Mouse (Mus musculus) CH12.LX (cell line): ENCODE measurements around the gene Psma6. TPM values are rescaled to one million over a fixed set of nuclear protein-coding genes. Genes with fewer than 3 reads are reported as not detected.
A peak's percentile ranks its signal among the peaks of the same experiment; 100 is the strongest.

Source experiments
- DNase-seq: peaks from one replicate; pipeline ENCODE4 v3.0.0-alpha.2; 2013; ENCODE audit errors: extremely low read depth
- H3K27ac ChIP-seq: 2 replicates; pipeline ENCODE4 v1.5.1; 2012; ENCODE audit warnings: low read depth, mild to moderate bottlenecking, control low read depth, moderate library complexity; ENCODE audit not compliant: insufficient read depth
- H3K27me3 ChIP-seq: replicated peaks from 2 replicates; pipeline ENCODE3; 2012; ENCODE audit warnings: inconsistent platforms
- H3K36me3 ChIP-seq, 2 experiments: replicated peaks in 1 of 2; 2 replicates each; pipeline versions ENCODE3 to v1.6.1; 2012; ENCODE audit warnings: inconsistent platforms in 1 of 2, low read length in 1 of 2, mild to moderate bottlenecking in 1 of 2, mixed read lengths in 1 of 2, moderate library complexity in 1 of 2; ENCODE audit not compliant: control insufficient read depth in 1 of 2, insufficient read depth in 1 of 2
- H3K4me1 ChIP-seq, 2 experiments: 2 replicates each; pipeline ENCODE4 v1.6.1; 2012; ENCODE audit warnings: inconsistent platforms in 1 of 2, moderate library complexity in 1 of 2; ENCODE audit not compliant: insufficient read depth in 2 of 2, control insufficient read depth in 1 of 2
- H3K4me2 ChIP-seq: 2 replicates; pipeline ENCODE4 v1.6.1; 2012; ENCODE audit warnings: low read depth, mild to moderate bottlenecking, control low read depth; ENCODE audit not compliant: poor library complexity, insufficient read depth, severe bottlenecking
- H3K4me3 ChIP-seq, 3 experiments: fragments of 150-350 bp in 1 of 3; sonication (generic) in 1 of 3; replicated peaks in 1 of 3; 2 replicates each; pipeline versions ENCODE3 to v1.5.1; 2011 to 2012; ENCODE audit warnings: low read depth in 2 of 3, low read length in 2 of 3, mild to moderate bottlenecking in 2 of 3, moderate library complexity in 2 of 3, control low read depth in 1 of 3, improper control_type of control experiment in 1 of 3, inconsistent platforms in 1 of 3, mixed read lengths in 1 of 3; ENCODE audit not compliant: poor library complexity in 1 of 3
- H3K79me2 ChIP-seq: replicated peaks from 2 replicates; pipeline ENCODE4 v1.6.1; 2012; ENCODE audit warnings: mild to moderate bottlenecking, moderate library complexity; ENCODE audit not compliant: control insufficient read depth, poor library complexity, insufficient read depth, severe bottlenecking; ENCODE audit errors: extremely low read depth
- H3K9ac ChIP-seq: 2 replicates; pipeline ENCODE4 v1.6.1; 2012; ENCODE audit warnings: low read depth, mild to moderate bottlenecking, control low read depth, moderate library complexity; ENCODE audit not compliant: insufficient read depth
- H3K9me3 ChIP-seq: replicated peaks from 2 replicates; pipeline ENCODE3; 2012; ENCODE audit warnings: low read length, inconsistent platforms, mixed read lengths
- BHLHE40 ChIP-seq: IDR thresholded peaks from 2 replicates; pipeline ENCODE4 v1.6.1; 2011; ENCODE audit warnings: mild to moderate bottlenecking, low read depth, low read length, improper control_type of control experiment
- CHD1 ChIP-seq: IDR thresholded peaks from 2 replicates; pipeline ENCODE4 v1.6.1; 2012; ENCODE audit warnings: low read depth, low read length, improper control_type of control experiment, inconsistent platforms
- CHD2 ChIP-seq: IDR thresholded peaks from 2 replicates; pipeline ENCODE4 v1.6.1; 2011; ENCODE audit warnings: low read length, improper control_type of control experiment
- CTCF ChIP-seq, 2 experiments: IDR thresholded peaks in 1 of 2; conservative IDR thresholded peaks in 1 of 2; 2 replicates each; pipeline ENCODE4 v1.5.1; 2011 to 2012; ENCODE audit warnings: low read depth in 2 of 2, low read length in 2 of 2, improper control_type of control experiment in 1 of 2, inconsistent platforms in 1 of 2, mild to moderate bottlenecking in 1 of 2, moderate library complexity in 1 of 2
- ELF1 ChIP-seq: IDR thresholded peaks from 2 replicates; pipeline ENCODE4 v1.6.1; 2014; ENCODE audit warnings: low read depth, mild to moderate bottlenecking, inconsistent platforms, low read length, improper control_type of control experiment
- EP300 ChIP-seq: IDR thresholded peaks from 2 replicates; pipeline ENCODE4 v1.6.1; 2011; ENCODE audit warnings: low read length, improper control_type of control experiment
- ETS1 ChIP-seq: conservative IDR thresholded peaks from 2 replicates; pipeline ENCODE4 v1.6.1; 2012; ENCODE audit warnings: low read depth, mild to moderate bottlenecking, inconsistent platforms, low read length, improper control_type of control experiment, moderate library complexity
- IRF4 ChIP-seq: IDR thresholded peaks from 2 replicates; pipeline ENCODE4 v1.6.1; 2014; ENCODE audit warnings: low read depth, mild to moderate bottlenecking, inconsistent platforms, low read length, improper control_type of control experiment
- JUN ChIP-seq: IDR thresholded peaks from 2 replicates; pipeline ENCODE4 v1.6.1; 2011; ENCODE audit warnings: low read depth, mild to moderate bottlenecking, low read length, improper control_type of control experiment, moderate library complexity; ENCODE audit not compliant: insufficient read depth
- JUND ChIP-seq: conservative IDR thresholded peaks from 2 replicates; pipeline ENCODE4 v1.6.1; 2011; ENCODE audit warnings: low read depth, low read length, improper control_type of control experiment
- MAFK ChIP-seq: IDR thresholded peaks from 2 replicates; pipeline ENCODE4 v1.6.1; 2011; ENCODE audit warnings: low read length, improper control_type of control experiment; ENCODE audit not compliant: insufficient replicate concordance
- MAX ChIP-seq: IDR thresholded peaks from 2 replicates; pipeline ENCODE4 v1.6.1; 2011; ENCODE audit warnings: low read length, improper control_type of control experiment
- MAZ ChIP-seq: IDR thresholded peaks from 2 replicates; pipeline ENCODE4 v1.6.1; 2012; ENCODE audit warnings: low read depth, mild to moderate bottlenecking, inconsistent platforms, low read length, improper control_type of control experiment, moderate library complexity
- MEF2A ChIP-seq: IDR thresholded peaks from 2 replicates; pipeline ENCODE4 v1.6.1; 2014; ENCODE audit warnings: low read depth, mild to moderate bottlenecking, inconsistent platforms, low read length, improper control_type of control experiment, borderline replicate concordance
- MXI1 ChIP-seq: IDR thresholded peaks from 2 replicates; pipeline ENCODE4 v1.6.1; 2011; ENCODE audit warnings: mild to moderate bottlenecking, low read depth, low read length, improper control_type of control experiment
- MYC ChIP-seq: IDR thresholded peaks from 2 replicates; pipeline ENCODE4 v1.6.1; 2011; ENCODE audit warnings: low read depth, mild to moderate bottlenecking, improper control_type of control experiment, low read length
- PAX5 ChIP-seq: IDR thresholded peaks from 2 replicates; pipeline ENCODE4 v1.6.1; 2012; ENCODE audit warnings: low read length, inconsistent platforms, mixed read lengths
- POLR2A ChIP-seq: IDR thresholded peaks from 2 replicates; pipeline ENCODE4 v1.6.1; 2011; ENCODE audit warnings: low read depth, mild to moderate bottlenecking, improper control_type of control experiment, low read length
- RAD21 ChIP-seq: IDR thresholded peaks from 2 replicates; pipeline ENCODE4 v1.6.1; 2011; ENCODE audit warnings: low read depth, mild to moderate bottlenecking, low read length, improper control_type of control experiment, moderate library complexity
- SIN3A ChIP-seq: IDR thresholded peaks from 2 replicates; pipeline ENCODE4 v1.6.1; 2012; ENCODE audit warnings: low read length, improper control_type of control experiment, inconsistent platforms
- TBP ChIP-seq: conservative IDR thresholded peaks from 2 replicates; pipeline ENCODE4 v1.6.1; 2011; ENCODE audit warnings: low read depth, low read length, improper control_type of control experiment
- TCF12 ChIP-seq: IDR thresholded peaks from 2 replicates; pipeline ENCODE4 v1.6.1; 2014; ENCODE audit warnings: low read depth, mild to moderate bottlenecking, inconsistent platforms, low read length, improper control_type of control experiment
- USF1 ChIP-seq: IDR thresholded peaks from 2 replicates; pipeline ENCODE4 v1.6.1; 2014; ENCODE audit warnings: low read depth, mild to moderate bottlenecking, inconsistent platforms, low read length, improper control_type of control experiment
- dilution Hi-C: fragments of 300-500 bp; cut with MboI; formaldehyde crosslinking; loops from 2 replicates; pipeline ENCODE4 v1.14.3; 2020; ENCODE audit warnings: low sequenced_read_pairs; ENCODE audit not compliant: extremely low pct_unique_long_range_greater_than_20kb, extremely low pct_ligation_motif_present
- in situ Hi-C: fragments of 300-500 bp; cut with MboI; formaldehyde crosslinking; loops from 3 replicates; pipeline ENCODE4 v1.14.3; 2019; ENCODE audit warnings: low sequenced_read_pairs, low pct_ligation_motif_present, low pct_unique_long_range_greater_than_20kb, mixed read lengths
- polyA plus RNA-seq: library from polyadenylated mRNA; unstranded; fragments of >175 nt; gene quantifications from 2 replicates; pipeline ENCODE4 v1.2.1, GENCODE M21; 2012; ENCODE audit warnings: low read depth; ENCODE audit not compliant: insufficient read length
- total RNA-seq, 2 experiments: library from RNA; depleted of rRNA; stranded (reverse); fragments of 300-350 nt in 1 of 2; fragments of >200 nt in 1 of 2; gene quantifications; 2 replicates each; pipeline ENCODE4 v1.2.3; 2012 to 2014

Psma6 gene
- total and polyA plus RNA-seq, 3 experiments: 271 to 585 (median 307) TPM

GRCm38 (mm10) chr12:55429956-55430355 lies 45.9 kb downstream of the Psma6 start:
- dilution Hi-C loops (no loop called here), in situ Hi-C loops (no loop called here)
- no peaks in the 10 kb centered on the region for H3K9me3 ChIP-seq
- H3K27me3 ChIP-seq: no peaks in the 10 kb centered on the region
- H3K9ac ChIP-seq: peak overlapping the region; percentile 47; the same call in 1 of the 2 replicates
- H3K27ac ChIP-seq: peak overlapping the region; percentile 86
- 0 out of 2 replicates have a peak, but pooled peaks have one; percentile 8 for TF ChIP-seq ELF1
- no peak for TF ChIP-seq MAFK
- TF ChIP-seq MAZ: peak; percentile 52; the same call in 1 of the 2 replicates
- TF ChIP-seq USF1: no peak
- no peak; the same call in 1 of the 2 replicates for TF ChIP-seq MXI1
- peak; percentile 56; the same call in 1 of the 2 replicates for TF ChIP-seq ETS1
- TF ChIP-seq CTCF (conservative IDR thresholded peaks at IDR 0.05 in 1 of 2, IDR thresholded peaks at IDR 0.05 in 1 of 2; ENCODE audit: low read depth in 2 of 2, low read length in 2 of 2): no peak
- peak; percentile 85 for TF ChIP-seq JUN
- 0 out of 2 replicates have a peak, but pooled peaks have one; percentile 25 for TF ChIP-seq POLR2A
- peak; percentile 55; the same call in 1 of the 2 replicates for TF ChIP-seq CHD2
- TF ChIP-seq SIN3A: peak; percentile 52; the same call in 1 of the 2 replicates
- no peak for TF ChIP-seq PAX5
- TF ChIP-seq RAD21: no peak
- TF ChIP-seq TCF12: peak; percentile 62
- TF ChIP-seq MEF2A: peak; percentile 98
- peak; percentile 67 for TF ChIP-seq IRF4
- TF ChIP-seq TBP: 0 out of 2 replicates have a peak, but pooled peaks have one; percentile 28
- TF ChIP-seq MYC: peak; percentile 94
- TF ChIP-seq BHLHE40: peak; percentile 77
- TF ChIP-seq CHD1: peak; percentile 29; the same call in 1 of the 2 replicates
- peak; percentile 62 for TF ChIP-seq EP300
- TF ChIP-seq MAX: peak; percentile 86
- peak; percentile 21; the same call in 1 of the 2 replicates for TF ChIP-seq JUND
- peaks cover 25 to 60% of the 10 kb centered on the region in 2 experiments for H3K4me1 ChIP-seq
- no peak overlapping the region for H3K4me3 ChIP-seq
- peak overlapping the region; percentile 12; the same call in 1 of the 2 replicates for H3K4me2 ChIP-seq
- H3K79me2 ChIP-seq: no peaks in the 10 kb centered on the region
- H3K36me3 ChIP-seq: no peaks in the 10 kb centered on the region
- DNase-seq: no peak
